Mouse (Mus musculus): Measurements from ENCODE around the gene Baz2b. TPM values are rescaled to one million over a fixed set of nuclear protein-coding genes. Genes with fewer than 3 reads are reported as not detected.

Gene Baz2b
- total RNA-seq, 2 experiments from 2014 or later: 53.0 to 56.7 TPM

GRCm38 (mm10) chr2:60204162-60204561 is 5.5 kb downstream of the Baz2b start:
- no peak for DNase-seq (ENCODE audit: extremely low spot score in 1 of 2, low spot score in 2 of 2)
- intact Hi-C loops (cut with DNase I): loop anchor here (10.0 kb wide), 2 partner anchors 149 to 449 kb away; no protein-coding TSS in a partner anchor

- DNase-seq (ENCODE audit: extremely low spot score in 1 of 2, low spot score in 2 of 2): no peak
- intact Hi-C loops (cut with DNase I): loop anchor here (10.0 kb wide), 2 partner anchors 149 to 449 kb away; no protein-coding TSS in a partner anchor
Measured at GRCm38 (mm10) chr2:60203733-60204132, 5.9 kb downstream of the Baz2b start.

- no peak for DNase-seq (ENCODE audit: extremely low spot score in 1 of 2, low spot score in 2 of 2)
- intact Hi-C loops (cut with DNase I): loop anchor here (10.0 kb wide), 2 partner anchors 148 to 448 kb away; no protein-coding TSS in a partner anchor
Measured at GRCm38 (mm10) chr2:60202900-60203530, 6.6 kb downstream of the Baz2b start.

GRCm38 (mm10) chr2:60200667-60201066 is 9.0 kb downstream of the Baz2b start:
- peak in 1 of 2 experiments; percentile 67 for DNase-seq (ENCODE audit: extremely low spot score in 1 of 2, low spot score in 2 of 2)
- intact Hi-C loops (cut with DNase I): loop anchor here (10.0 kb wide), 2 partner anchors 146 to 446 kb away; no protein-coding TSS in a partner anchor

- intact Hi-C loops (cut with DNase I): loop anchor here (10.0 kb wide), 2 partner anchors 145 to 445 kb away; no protein-coding TSS in a partner anchor
- DNase-seq (ENCODE audit: extremely low spot score in 1 of 2, low spot score in 2 of 2): no peak
Measured at GRCm38 (mm10) chr2:60200051-60200562, 9.5 kb downstream of the Baz2b start.

- DNase-seq (ENCODE audit: extremely low spot score in 1 of 2, low spot score in 2 of 2): no peak
- intact Hi-C loops (cut with DNase I): no loop called here
Measured at GRCm38 (mm10) chr2:60196841-60197240, 12.8 kb downstream of the Baz2b start.

GRCm38 (mm10) chr2:60181696-60182095 is 27.9 kb downstream of the Baz2b start:
- intact Hi-C loops (cut with DNase I): no loop called here
- DNase-seq (ENCODE audit: extremely low spot score in 1 of 2, low spot score in 2 of 2): no peak

GRCm38 (mm10) chr2:60177490-60177889 is 32.1 kb downstream of the Baz2b start:
- intact Hi-C loops (cut with DNase I): no loop called here
- DNase-seq (ENCODE audit: extremely low spot score in 1 of 2, low spot score in 2 of 2): no peak

- DNase-seq (ENCODE audit: extremely low spot score in 1 of 2, low spot score in 2 of 2): no peak
- intact Hi-C loops (cut with DNase I): no loop called here
Measured at GRCm38 (mm10) chr2:60176087-60176486, 33.6 kb downstream of the Baz2b start.

GRCm38 (mm10) chr2:60175078-60175477 is 34.6 kb downstream of the Baz2b start:
- intact Hi-C loops (cut with DNase I): no loop called here
- no peak for DNase-seq (ENCODE audit: extremely low spot score in 1 of 2, low spot score in 2 of 2)

GRCm38 (mm10) chr2:60173595-60173994 is 36.0 kb downstream of the Baz2b start:
- intact Hi-C loops (cut with DNase I): no loop called here
- no peak for DNase-seq (ENCODE audit: extremely low spot score in 1 of 2, low spot score in 2 of 2)

- intact Hi-C loops (cut with DNase I): no loop called here
- no peak for DNase-seq (ENCODE audit: extremely low spot score in 1 of 2, low spot score in 2 of 2)
Measured at GRCm38 (mm10) chr2:60173190-60173589, 36.4 kb downstream of the Baz2b start.

GRCm38 (mm10) chr2:60172531-60172914 is 37.1 kb downstream of the Baz2b start:
- no peak for DNase-seq (ENCODE audit: extremely low spot score in 1 of 2, low spot score in 2 of 2)
- intact Hi-C loops (cut with DNase I): no loop called here

- intact Hi-C loops (cut with DNase I): no loop called here
- DNase-seq (ENCODE audit: extremely low spot score in 1 of 2, low spot score in 2 of 2): peak in 1 of 2 experiments; percentile 40
Measured at GRCm38 (mm10) chr2:60171786-60172530, 37.7 kb downstream of the Baz2b start.

GRCm38 (mm10) chr2:60166878-60167277 is 42.8 kb downstream of the Baz2b start:
- intact Hi-C loops (cut with DNase I): no loop called here

GRCm38 (mm10) chr2:60165679-60166078 is 44.0 kb downstream of the Baz2b start:
- DNase-seq (ENCODE audit: extremely low spot score in 1 of 2, low spot score in 2 of 2): no peak
- intact Hi-C loops (cut with DNase I): no loop called here

More at GRCm38 (mm10) chr2:60166878-60167277, 42.8 kb downstream of the Baz2b start:
- DNase-seq (ENCODE audit: extremely low spot score in 1 of 2, low spot score in 2 of 2): no peak

GRCm38 (mm10) chr2:60163744-60164143 is 45.9 kb downstream of the Baz2b start:
- intact Hi-C loops (cut with DNase I): no loop called here
- no peak for DNase-seq (ENCODE audit: extremely low spot score in 1 of 2, low spot score in 2 of 2)

- intact Hi-C loops (cut with DNase I): no loop called here
- DNase-seq (ENCODE audit: extremely low spot score in 1 of 2, low spot score in 2 of 2): no peak
Measured at GRCm38 (mm10) chr2:60152481-60152880, 57.2 kb downstream of the Baz2b start.

GRCm38 (mm10) chr2:60148651-60149050 is 61.0 kb downstream of the Baz2b start:
- DNase-seq (ENCODE audit: extremely low spot score in 1 of 2, low spot score in 2 of 2): no peak
- intact Hi-C loops (cut with DNase I): loop anchor here (10.0 kb wide), 1 partner anchor 266 kb away; no protein-coding TSS in a partner anchor

GRCm38 (mm10) chr2:60147428-60147827 is 62.2 kb downstream of the Baz2b start:
- intact Hi-C loops (cut with DNase I): loop anchor here (10.0 kb wide), 1 partner anchor 267 kb away; no protein-coding TSS in a partner anchor
- no peak for DNase-seq (ENCODE audit: extremely low spot score in 1 of 2, low spot score in 2 of 2)

All from left cerebral cortex, postnatal 10 days (tissue).